Mouse (Mus musculus): Measurements from ENCODE around the gene Dph1. TPM values are rescaled to one million over a fixed set of nuclear protein-coding genes. Genes with fewer than 3 reads are reported as not detected.
A peak's percentile ranks its signal among the peaks of the same experiment; 100 is the strongest.

Gene Dph1
- polyA plus RNA-seq, 2 experiments = 25.5 to 30.0 TPM

DNA sequence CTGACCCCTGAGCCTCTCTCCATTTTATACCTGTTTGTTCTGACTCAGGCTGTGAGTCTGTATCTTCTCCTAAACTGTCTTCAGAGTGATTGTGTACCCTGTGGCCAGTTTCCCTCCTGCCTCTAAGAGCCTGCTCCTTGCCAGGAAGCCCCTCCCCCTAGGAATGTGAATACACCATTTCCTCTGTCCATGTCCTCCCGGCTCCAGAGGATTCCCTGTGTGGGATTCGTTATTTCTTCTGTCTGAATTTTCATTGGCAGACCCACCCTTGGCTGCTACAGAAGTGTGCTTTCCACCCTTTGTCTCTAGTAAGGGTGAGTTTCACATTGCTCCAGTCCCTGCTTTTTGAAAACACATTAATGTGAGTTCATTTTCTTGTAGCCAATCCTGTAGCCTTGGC, 57.1 kb downstream of the Dph1 start:
- no peak overlapping the region for H3K9ac ChIP-seq (ENCODE audit: low read depth, low read length, severe bottlenecking)
- H3K27me3 ChIP-seq (ENCODE audit: control insufficient read depth, insufficient read depth, low read length) = no peaks in the 10 kb centered on the region
- peak; percentile 49 for DNase-seq (ENCODE audit: low spot score)
- H3K36me3 ChIP-seq (ENCODE audit: control insufficient read depth, insufficient read depth, low read length) = peaks cover 2% of the 10 kb centered on the region; the same call in 1 of the 2 replicates
- TF ChIP-seq POLR2A (IDR thresholded peaks at IDR 0.05; ENCODE audit: borderline replicate concordance, extremely low read depth, insufficient read depth, insufficient read length) = no peak
- WGBS = 9% methylated on average over 2 of the region's 2 CpGs
- peaks cover 47% of the 10 kb centered on the region for H3K4me1 ChIP-seq (ENCODE audit: control insufficient read depth, insufficient read depth, low read length)
- no peak overlapping the region for H3K4me2 ChIP-seq (replicated peaks; ENCODE audit: low read depth, low read length, severe bottlenecking)
- H3K27ac ChIP-seq (replicated peaks; ENCODE audit: low read depth, low read length) = no peak overlapping the region; the same call in 1 of the 2 replicates
- no peak overlapping the region for H3K4me3 ChIP-seq (replicated peaks; ENCODE audit: low read length)
- H3K9me3 ChIP-seq (ENCODE audit: control insufficient read depth, low read length) = no peaks in the 10 kb centered on the region
- peak; percentile 58; the same call in 1 of the 2 replicates for ATAC-seq (ENCODE audit: low FRiP score, low read depth)

- Histone ChIP-seq H3K4me1 (ENCODE audit: control insufficient read depth, insufficient read depth, low read length) (peaks cover 41% of the 10 kb centered on the region), H3K9ac (ENCODE audit: low read depth, low read length, severe bottlenecking) (no peak overlapping the region), H3K9me3 (ENCODE audit: control insufficient read depth, low read length) (no peaks in the 10 kb centered on the region), H3K27me3 (ENCODE audit: control insufficient read depth, insufficient read depth, low read length) (no peaks in the 10 kb centered on the region), H3K36me3 (ENCODE audit: control insufficient read depth, insufficient read depth, low read length) (peaks cover 2% of the 10 kb centered on the region; the same call in 1 of the 2 replicates), H3K27ac (replicated peaks; ENCODE audit: low read depth, low read length) (peak overlapping the region; percentile 1; the same call in 1 of the 2 replicates), H3K4me3 (replicated peaks; ENCODE audit: low read length) (no peak overlapping the region), H3K4me2 (replicated peaks; ENCODE audit: low read depth, low read length, severe bottlenecking) (no peak overlapping the region)
- TF ChIP-seq POLR2A (IDR thresholded peaks at IDR 0.05; ENCODE audit: borderline replicate concordance, extremely low read depth, insufficient read depth, insufficient read length) = no peak
- ATAC-seq (ENCODE audit: low FRiP score, low read depth) = no peak
- no peak for DNase-seq (ENCODE audit: low spot score)
- 82% methylated on average over 5 of the region's 5 CpGs for WGBS
Measured at GRCm38 (mm10) chr11:75133391-75133790, 57.6 kb downstream of the Dph1 start.

DNA sequence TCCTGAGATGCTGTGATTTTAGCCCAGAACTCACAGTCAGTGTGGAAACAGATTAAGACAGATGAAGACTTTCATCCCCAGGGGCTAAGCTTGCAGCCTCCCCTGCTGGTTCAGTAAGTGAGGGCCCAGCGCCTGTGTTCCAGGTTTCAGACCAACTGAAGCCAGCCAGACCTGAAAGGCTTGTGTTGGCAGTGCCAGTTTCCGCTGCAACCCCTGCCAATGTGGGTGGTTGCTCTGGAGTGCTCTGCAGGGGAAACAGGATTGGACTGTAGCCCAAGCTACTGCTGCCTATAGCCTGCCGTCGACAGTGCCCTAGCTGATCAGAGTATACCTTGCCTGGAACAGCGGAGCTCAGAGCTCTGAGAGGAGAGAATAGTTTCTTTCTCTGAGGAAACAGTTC, 58.8 kb downstream of the Dph1 start:
- H3K36me3 ChIP-seq (ENCODE audit: control insufficient read depth, insufficient read depth, low read length) = peaks cover 6% of the 10 kb centered on the region; the same call in 1 of the 2 replicates
- H3K9ac ChIP-seq (ENCODE audit: low read depth, low read length, severe bottlenecking) = no peak overlapping the region
- no peak overlapping the region for H3K4me2 ChIP-seq (replicated peaks; ENCODE audit: low read depth, low read length, severe bottlenecking)
- no peak overlapping the region for H3K4me3 ChIP-seq (replicated peaks; ENCODE audit: low read length)
- TF ChIP-seq POLR2A (IDR thresholded peaks at IDR 0.05; ENCODE audit: borderline replicate concordance, extremely low read depth, insufficient read depth, insufficient read length) = no peak
- H3K4me1 ChIP-seq (ENCODE audit: control insufficient read depth, insufficient read depth, low read length) = peaks cover 34% of the 10 kb centered on the region
- H3K9me3 ChIP-seq (ENCODE audit: control insufficient read depth, low read length) = no peaks in the 10 kb centered on the region
- 71% methylated on average over 5 of the region's 5 CpGs for WGBS
- peak; percentile 20 for DNase-seq (ENCODE audit: low spot score)
- no peak for ATAC-seq (ENCODE audit: low FRiP score, low read depth)
- no peaks in the 10 kb centered on the region for H3K27me3 ChIP-seq (ENCODE audit: control insufficient read depth, insufficient read depth, low read length)
- H3K27ac ChIP-seq (replicated peaks; ENCODE audit: low read depth, low read length) = no peak overlapping the region

DNA sequence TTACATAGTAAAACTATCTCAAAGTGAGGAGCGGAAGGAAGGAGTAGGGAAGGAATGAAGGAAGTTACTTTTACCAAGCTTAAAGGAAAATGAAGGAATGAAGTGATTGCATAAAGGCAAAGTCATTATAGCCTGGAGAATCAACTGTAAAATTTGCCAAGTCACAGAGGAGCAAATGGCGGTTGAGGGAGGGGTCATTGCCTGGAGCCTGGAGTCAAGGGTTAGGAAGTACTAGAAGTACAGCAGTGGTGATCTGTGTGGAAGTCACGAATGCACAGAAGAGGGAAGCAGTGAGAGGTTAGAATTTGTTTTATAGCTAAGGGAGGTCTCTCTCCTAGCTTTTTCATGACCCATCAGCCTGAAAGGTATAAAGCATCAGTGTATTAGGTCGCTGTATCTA, 59.7 kb downstream of the Dph1 start:
- Histone ChIP-seq H3K9me3 (ENCODE audit: control insufficient read depth, low read length) (no peaks in the 10 kb centered on the region), H3K36me3 (ENCODE audit: control insufficient read depth, insufficient read depth, low read length) (peaks cover 6% of the 10 kb centered on the region; the same call in 1 of the 2 replicates), H3K9ac (ENCODE audit: low read depth, low read length, severe bottlenecking) (no peak overlapping the region), H3K27me3 (ENCODE audit: control insufficient read depth, insufficient read depth, low read length) (no peaks in the 10 kb centered on the region), H3K4me3 (replicated peaks; ENCODE audit: low read length) (no peak overlapping the region), H3K4me2 (replicated peaks; ENCODE audit: low read depth, low read length, severe bottlenecking) (no peak overlapping the region), H3K4me1 (ENCODE audit: control insufficient read depth, insufficient read depth, low read length) (peaks cover 24% of the 10 kb centered on the region), H3K27ac (replicated peaks; ENCODE audit: low read depth, low read length) (no peak overlapping the region)
- ATAC-seq (ENCODE audit: low FRiP score, low read depth) (no peak), DNase-seq (ENCODE audit: low spot score) (no peak)
- TF ChIP-seq POLR2A (IDR thresholded peaks at IDR 0.05; ENCODE audit: borderline replicate concordance, extremely low read depth, insufficient read depth, insufficient read length) = no peak
- 66% methylated on average over 4 of the region's 4 CpGs for WGBS

GRCm38 (mm10) chr11:75129481-75129880, 61.6 kb downstream of the Dph1 start:
- no peak overlapping the region for H3K4me3 ChIP-seq (replicated peaks; ENCODE audit: low read length)
- H3K9ac ChIP-seq (ENCODE audit: low read depth, low read length, severe bottlenecking) = no peak overlapping the region
- ATAC-seq (ENCODE audit: low FRiP score, low read depth) (no peak), DNase-seq (ENCODE audit: low spot score) (no peak)
- H3K27me3 ChIP-seq (ENCODE audit: control insufficient read depth, insufficient read depth, low read length) = no peaks in the 10 kb centered on the region
- no peak overlapping the region for H3K4me2 ChIP-seq (replicated peaks; ENCODE audit: low read depth, low read length, severe bottlenecking)
- 94% methylated on average over 6 of the region's 6 CpGs for WGBS
- 0 out of 2 replicates have a peak, but pooled peaks cover 3% of the 10 kb centered on the region for H3K36me3 ChIP-seq (ENCODE audit: control insufficient read depth, insufficient read depth, low read length)
- H3K27ac ChIP-seq (replicated peaks; ENCODE audit: low read depth, low read length) = no peak overlapping the region
- H3K9me3 ChIP-seq (ENCODE audit: control insufficient read depth, low read length) = no peaks in the 10 kb centered on the region
- peaks cover 11% of the 10 kb centered on the region for H3K4me1 ChIP-seq (ENCODE audit: control insufficient read depth, insufficient read depth, low read length)
- no peak for TF ChIP-seq POLR2A (IDR thresholded peaks at IDR 0.05; ENCODE audit: borderline replicate concordance, extremely low read depth, insufficient read depth, insufficient read length)

MicroRNA genes within 50 kb of the gene (microRNA counts, 519-probe panel; counts per million panel counts)
- 3,158 counts per million, percentile 60 among the panel's probes with 10 or more counts for microRNA mmu-miR-132
- microRNA mmu-miR-212 = not detected

Small RNA genes lying within 50 kb of the gene (microRNA-seq; reads per million reads assigned to microRNA genes)
- gene Mir132 (186 reads per million, percentile 54 among the genes with 10 or more reads in this experiment), gene Mir212 (20.1 reads per million, percentile 30 among the genes with 10 or more reads in this experiment)

Other genes starting within 250 kb of the Dph1 start
- gene Hic1, start 21.7 kb downstream of the Dph1 start, polyA plus RNA-seq (2012; rRNA removed) = 90.8 and 125 TPM in 2 replicates
- gene Hic1, start 21.7 kb downstream of the Dph1 start, polyA plus RNA-seq (2014; fragmentation: Nextera tagmentation; extraction: Ambion mirVana) = 21.4 and 24.6 TPM in 2 replicates
- gene Ovca2, start 12.4 kb downstream of the Dph1 start, polyA plus RNA-seq (2012; rRNA removed) = 22.5 and 25.0 TPM in 2 replicates
- 29.8 and 30.3 TPM in 2 replicates for gene Ovca2, start 12.4 kb downstream of the Dph1 start, polyA plus RNA-seq (2014; fragmentation: Nextera tagmentation; extraction: Ambion mirVana)
- 3.4 and 3.9 TPM in 2 replicates for gene Rtn4rl1, start 2.5 kb upstream of the Dph1 start, polyA plus RNA-seq (2012; rRNA removed)
- 4.4 and 5.3 TPM in 2 replicates for gene Rtn4rl1, start 2.5 kb upstream of the Dph1 start, polyA plus RNA-seq (2014; fragmentation: Nextera tagmentation; extraction: Ambion mirVana)
- 79.9 and 80.3 TPM in 2 replicates for gene Rpa1, start 157.1 kb upstream of the Dph1 start, polyA plus RNA-seq (2012; rRNA removed)
- 92.7 and 96.3 TPM in 2 replicates for gene Rpa1, start 157.1 kb upstream of the Dph1 start, polyA plus RNA-seq (2014; fragmentation: Nextera tagmentation; extraction: Ambion mirVana)
- gene Smyd4, start 157.2 kb upstream of the Dph1 start, polyA plus RNA-seq (2012; rRNA removed) = 7.2 and 7.9 TPM in 2 replicates
- 11.6 and 12.9 TPM in 2 replicates for gene Smyd4, start 157.2 kb upstream of the Dph1 start, polyA plus RNA-seq (2014; fragmentation: Nextera tagmentation; extraction: Ambion mirVana)
- 160 and 176 TPM in 2 replicates for gene Serpinf1, start 231.5 kb upstream of the Dph1 start, polyA plus RNA-seq (2012; rRNA removed)
- 267 and 276 TPM in 2 replicates for gene Serpinf1, start 231.5 kb upstream of the Dph1 start, polyA plus RNA-seq (2014; fragmentation: Nextera tagmentation; extraction: Ambion mirVana)
- 0.53 and 0.59 TPM in 2 replicates for gene Serpinf2, start 248.3 kb upstream of the Dph1 start, polyA plus RNA-seq (2012; rRNA removed)
- gene Serpinf2, start 248.3 kb upstream of the Dph1 start, polyA plus RNA-seq (2014; fragmentation: Nextera tagmentation; extraction: Ambion mirVana) = not detected in 2 replicates